Mouse (Mus musculus) small intestine, adult 2 months (tissue): ENCODE results near the gene Trpv6. TPM values are rescaled to one million over a fixed set of nuclear protein-coding genes. Genes with fewer than 3 reads are reported as not detected.
A peak's percentile ranks its signal among the peaks of the same experiment; 100 is the strongest.

Experiments used
- H3K27ac ChIP-seq: fragments of 200-500 bp; 2 replicates; pipeline ENCODE4 v1.5.1; 2012; ENCODE audit warnings: low read depth, low read length, control low read depth, inconsistent platforms; ENCODE audit not compliant: insufficient read depth
- H3K27me3 ChIP-seq: fragments of 200-500 bp; 2 replicates; pipeline ENCODE4 v1.6.1; 2012; ENCODE audit warnings: mild to moderate bottlenecking, moderate library complexity, low read length, inconsistent platforms; ENCODE audit not compliant: control insufficient read depth, insufficient read depth
- H3K36me3 ChIP-seq: fragments of 200-500 bp; 2 replicates; pipeline ENCODE4 v1.6.1; 2012; ENCODE audit warnings: mild to moderate bottlenecking, low read length, control low read depth, inconsistent platforms; ENCODE audit not compliant: control insufficient read depth, insufficient read depth
- H3K4me1 ChIP-seq: fragments of 200-500 bp; 2 replicates; pipeline ENCODE4 v1.6.1; 2012; ENCODE audit warnings: low read length, inconsistent platforms, mixed read lengths; ENCODE audit not compliant: control insufficient read depth, insufficient read depth, insufficient read length
- H3K4me3 ChIP-seq: fragments of 200-500 bp; 2 replicates; pipeline ENCODE4 v1.5.1; 2012; ENCODE audit warnings: low read depth, mild to moderate bottlenecking, control low read depth, inconsistent platforms, low read length, moderate library complexity
- CTCF ChIP-seq: fragments of 200-500 bp; IDR thresholded peaks from 2 replicates; pipeline ENCODE4 v1.5.1; 2012; ENCODE audit warnings: low read depth, mild to moderate bottlenecking, control low read depth, inconsistent platforms, low read length, moderate library complexity, mixed read lengths; ENCODE audit not compliant: insufficient replicate concordance, insufficient read length; ENCODE audit errors: extremely low read depth
- POLR2A ChIP-seq: fragments of 200-500 bp; IDR thresholded peaks from 2 replicates; pipeline ENCODE4 v1.6.1; 2012; ENCODE audit warnings: low read depth, mild to moderate bottlenecking, control low read depth, inconsistent platforms, low read length, moderate library complexity
- WGBS: fragments of 180-500 bp; shearing (Covaris S2); methylation state at CpG from one replicate; pipeline ENCODE4 v1.1.7; 2018; 5-methylcytosine and 5-hydroxymethylcytosine counted together
- polyA plus RNA-seq: library from polyadenylated mRNA; depleted of rRNA; stranded (reverse); fragments of >200 nt; gene quantifications from 2 replicates; pipeline ENCODE4 v1.2.3, GENCODE M21; 2012; rRNA removed

Gene Trpv6
- polyA plus RNA-seq = 0.08 and 15.9 TPM in 2 replicates

GRCm38 (mm10) chr6:41636178-41636577 lies at the start of gene Trpv6:
TSS of gene Trpv6 (minus strand) at chr6:41636405.
- WGBS = 27% methylated on average over 5 of the region's 5 CpGs
- no peaks in the 10 kb centered on the region for H3K27me3 ChIP-seq

GRCm38 (mm10) chr6:41685596-41685995 lies 49.4 kb upstream of the Trpv6 start:
- Histone ChIP-seq H3K27ac (no peak overlapping the region), H3K4me1 (no peaks in the 10 kb centered on the region), H3K27me3 (no peaks in the 10 kb centered on the region), H3K36me3 (no peaks in the 10 kb centered on the region), H3K4me3 (no peak overlapping the region)
- 45% methylated on average over 3 of the region's 3 CpGs for WGBS
- TF ChIP-seq CTCF (no peak), POLR2A (no peak)

More at GRCm38 (mm10) chr6:41636178-41636577, at the start of gene Trpv6:
- H3K4me3 ChIP-seq = peak within 1 kb of the TSS; percentile 9; the same call in 1 of the 2 replicates
- H3K27ac ChIP-seq = no peak within 1 kb of the TSS
- H3K4me1 ChIP-seq = no peaks in the 10 kb centered on the region
- TF ChIP-seq CTCF = no peak
- no peak for TF ChIP-seq POLR2A
- no peaks in the 10 kb centered on the region for H3K36me3 ChIP-seq

- Histone ChIP-seq H3K27ac (no peak overlapping the region), H3K27me3 (no peaks in the 10 kb centered on the region), H3K36me3 (no peaks in the 10 kb centered on the region), H3K4me1 (no peaks in the 10 kb centered on the region), H3K4me3 (no peak overlapping the region)
- WGBS = 46% methylated on average over 5 of the region's 5 CpGs
- TF ChIP-seq CTCF = no peak
- no peak for TF ChIP-seq POLR2A
Measured at GRCm38 (mm10) chr6:41684911-41685310, 48.7 kb upstream of the Trpv6 start.

- no peaks in the 10 kb centered on the region for H3K4me1 ChIP-seq
- no peaks in the 10 kb centered on the region for H3K27me3 ChIP-seq
- H3K36me3 ChIP-seq = no peaks in the 10 kb centered on the region
- H3K27ac ChIP-seq = no peak within 1 kb of the TSS
- TF ChIP-seq POLR2A = no peak
- TF ChIP-seq CTCF = no peak
- no peak within 1 kb of the TSS for H3K4me3 ChIP-seq
- 90% methylated on average over 2 of the region's 2 CpGs for WGBS
Measured at GRCm38 (mm10) chr6:41684131-41684530, 47.9 kb upstream of the Trpv6 start, which contains the start of gene Llcfc1. TSS of gene Llcfc1 (plus strand) at chr6:41684431.

GRCm38 (mm10) chr6:41681656-41682055 lies 45.5 kb upstream of the Trpv6 start:
- TF ChIP-seq CTCF (no peak), POLR2A (no peak)
- WGBS = 69% methylated on average over 5 of the region's 5 CpGs
- Histone ChIP-seq H3K4me1 (no peaks in the 10 kb centered on the region), H3K36me3 (no peaks in the 10 kb centered on the region), H3K4me3 (no peak overlapping the region), H3K27me3 (no peaks in the 10 kb centered on the region), H3K27ac (no peak overlapping the region)

GRCm38 (mm10) chr6:41680669-41681068 lies 44.5 kb upstream of the Trpv6 start, which contains the start of gene Trpv5:
TSS of gene Trpv5 (minus strand) at chr6:41680769.
- no peaks in the 10 kb centered on the region for H3K27me3 ChIP-seq
- TF ChIP-seq POLR2A = no peak
- TF ChIP-seq CTCF = no peak
- H3K27ac ChIP-seq = no peak within 1 kb of the TSS
- H3K36me3 ChIP-seq = no peaks in the 10 kb centered on the region
- WGBS = 85% methylated on average over 1 of the region's 1 CpGs
- no peak within 1 kb of the TSS for H3K4me3 ChIP-seq
- no peaks in the 10 kb centered on the region for H3K4me1 ChIP-seq

- TF ChIP-seq POLR2A (no peak), CTCF (no peak)
- H3K27me3 ChIP-seq = no peaks in the 10 kb centered on the region
- no peaks in the 10 kb centered on the region for H3K4me1 ChIP-seq
- WGBS = 90% methylated on average over 2 of the region's 2 CpGs
- H3K27ac ChIP-seq = no peak overlapping the region
- no peaks in the 10 kb centered on the region for H3K36me3 ChIP-seq
- H3K4me3 ChIP-seq = no peak overlapping the region
Measured at GRCm38 (mm10) chr6:41676530-41676929, 40.3 kb upstream of the Trpv6 start.
